Mouse (Mus musculus) gastrocnemius, adult 18-20 months (tissue): Measurements from ENCODE around the gene Efcab10. TPM values are rescaled to one million over a fixed set of nuclear protein-coding genes. Genes with fewer than 3 reads are reported as not detected.
A peak's percentile ranks its signal among the peaks of the same experiment; 100 is the strongest.

ENCODE experiments used
- DNase-seq: peaks from one replicate; pipeline ENCODE4 v3.0.0; 2021; ENCODE audit warnings: low spot score
- long read RNA-seq, 2 experiments: library from polyadenylated mRNA; stranded (forward); transcript quantifications; one replicate each; pipeline ENCODE4 v2.0.0; 2021
- total RNA-seq, 2 experiments: library from RNA; stranded (reverse); gene quantifications; 2 replicates each; pipeline ENCODE4 v1.2.3; 2021

Efcab10 gene
- total RNA-seq, result not detected
- long read RNA-seq, experiment 1, result 0 reads
- long read RNA-seq, experiment 2, result 0 reads

DNA sequence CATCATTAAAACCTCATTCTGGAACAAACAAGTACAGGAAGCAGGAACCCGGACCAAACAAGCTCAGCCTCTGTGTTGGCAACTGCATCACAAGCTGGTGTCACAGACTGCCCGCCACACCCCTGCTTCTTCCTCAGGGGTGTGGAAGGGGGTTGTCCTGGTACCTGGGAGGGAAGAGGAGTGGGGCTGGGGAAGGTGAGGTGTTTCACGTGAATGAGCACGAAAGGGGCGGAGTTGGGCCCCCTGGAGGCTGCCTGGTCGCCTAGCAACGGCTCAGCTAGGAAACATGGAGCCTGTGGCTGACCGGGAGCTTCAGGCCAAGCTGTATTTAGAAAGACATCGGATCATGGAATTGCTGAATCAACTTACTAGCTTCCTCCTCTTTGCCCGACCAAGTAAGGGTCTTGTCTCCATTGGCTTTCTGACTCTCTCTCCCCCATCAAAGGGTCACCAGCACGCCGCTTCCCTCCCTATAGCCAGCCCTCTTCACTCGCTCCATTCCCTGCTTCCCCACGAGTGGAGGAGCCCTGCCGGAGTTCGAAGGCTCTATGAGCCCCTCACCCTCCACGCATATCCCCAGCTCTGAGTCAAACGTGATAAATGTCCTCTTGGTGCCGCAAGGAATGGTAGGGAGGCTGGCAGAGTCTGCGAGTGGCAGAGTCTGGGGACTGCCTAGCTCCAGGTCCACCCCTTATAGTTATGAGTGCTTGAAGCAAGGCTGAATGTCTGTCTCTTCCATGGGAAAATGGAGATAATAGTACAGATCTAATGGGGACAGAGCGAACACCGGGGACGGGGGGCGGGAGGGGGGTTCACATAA is at the start of gene Efcab10:
TSS of gene Efcab10 (plus strand) at position 51 of the 820 bp plus-strand sequence.
- DNase-seq, result no peak

- no peak for DNase-seq
Measured at GRCm38 (mm10) chr12:33344970-33345772, 49.5 kb upstream of the Efcab10 start.

DNA sequence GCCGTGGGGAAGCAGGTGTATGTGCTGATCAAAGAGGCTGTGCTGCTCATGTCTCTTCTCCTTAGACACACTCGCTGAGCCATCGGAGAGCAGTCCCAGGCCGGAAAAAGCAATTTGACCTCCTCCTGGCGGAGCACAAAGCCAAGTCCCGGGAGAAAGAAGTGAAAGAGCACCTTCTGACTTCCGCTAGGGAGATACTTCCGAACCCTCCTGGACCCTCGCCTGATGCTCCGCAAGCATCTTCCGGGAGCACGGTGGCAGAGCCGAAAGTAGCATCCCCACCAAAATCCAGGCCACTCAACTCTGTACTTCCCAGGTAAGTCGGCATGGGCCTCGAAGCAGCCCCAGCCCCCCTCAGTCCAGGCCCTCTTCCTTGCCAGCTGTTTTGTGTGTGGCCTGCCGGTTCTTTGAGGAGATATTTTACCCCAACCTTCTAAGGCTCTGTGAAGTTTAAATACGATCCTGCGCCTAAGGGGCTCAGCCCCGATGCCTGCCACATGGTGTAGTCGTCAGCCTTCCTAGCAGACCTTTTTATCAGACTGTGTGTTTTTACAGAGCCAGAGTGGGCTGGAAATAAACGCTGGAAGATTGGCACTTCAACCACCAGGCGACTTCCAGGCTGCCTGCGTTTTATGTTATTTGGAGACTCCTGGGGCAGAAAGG is 48.8 kb upstream of the Efcab10 start:
- no peak for DNase-seq

DNA sequence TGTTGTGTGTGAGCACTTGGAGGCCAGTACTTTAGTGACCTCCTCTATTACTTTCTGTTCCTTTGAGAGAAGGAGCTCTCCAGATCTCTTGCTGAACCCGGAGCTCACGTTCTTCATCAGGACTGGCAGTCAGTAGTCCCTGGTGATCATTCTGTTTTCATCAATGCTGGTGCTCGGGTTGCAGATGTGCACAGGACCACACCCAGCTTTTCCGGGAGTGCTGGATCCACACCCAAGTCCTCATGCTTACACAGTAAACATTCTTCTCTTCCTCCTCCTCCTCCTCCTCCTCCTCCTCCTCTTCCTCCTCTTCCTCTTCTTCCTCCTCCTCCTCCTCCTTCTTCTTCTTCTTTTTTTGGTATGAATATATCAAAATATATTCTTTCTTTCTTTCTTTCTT is 42.0 kb upstream of the Efcab10 start:
- DNase-seq, result peak; percentile 34

DNA sequence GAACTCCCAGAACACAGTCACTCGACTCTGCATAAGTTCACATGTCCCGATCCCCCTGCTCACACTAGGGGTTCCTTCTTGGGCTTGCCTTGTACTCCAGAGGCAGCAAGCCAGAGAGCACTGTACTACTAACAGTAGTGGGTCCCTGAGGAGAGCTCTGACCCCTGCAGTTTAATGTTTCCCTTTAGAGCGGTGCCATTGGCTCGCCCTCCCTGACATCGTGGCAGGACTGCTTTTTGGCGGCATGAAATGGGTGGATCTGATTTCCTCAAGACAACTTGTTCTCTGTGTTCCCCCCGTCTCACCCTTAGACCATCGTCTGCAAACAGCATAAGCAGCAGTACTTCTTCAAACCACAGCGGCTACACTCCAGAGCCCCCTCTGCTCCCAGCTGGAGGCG is 36.3 kb upstream of the Efcab10 start:
- peak; percentile 57 for DNase-seq

- DNase-seq, result no peak
Measured at GRCm38 (mm10) chr12:33359209-33359608, 35.4 kb upstream of the Efcab10 start.

DNA sequence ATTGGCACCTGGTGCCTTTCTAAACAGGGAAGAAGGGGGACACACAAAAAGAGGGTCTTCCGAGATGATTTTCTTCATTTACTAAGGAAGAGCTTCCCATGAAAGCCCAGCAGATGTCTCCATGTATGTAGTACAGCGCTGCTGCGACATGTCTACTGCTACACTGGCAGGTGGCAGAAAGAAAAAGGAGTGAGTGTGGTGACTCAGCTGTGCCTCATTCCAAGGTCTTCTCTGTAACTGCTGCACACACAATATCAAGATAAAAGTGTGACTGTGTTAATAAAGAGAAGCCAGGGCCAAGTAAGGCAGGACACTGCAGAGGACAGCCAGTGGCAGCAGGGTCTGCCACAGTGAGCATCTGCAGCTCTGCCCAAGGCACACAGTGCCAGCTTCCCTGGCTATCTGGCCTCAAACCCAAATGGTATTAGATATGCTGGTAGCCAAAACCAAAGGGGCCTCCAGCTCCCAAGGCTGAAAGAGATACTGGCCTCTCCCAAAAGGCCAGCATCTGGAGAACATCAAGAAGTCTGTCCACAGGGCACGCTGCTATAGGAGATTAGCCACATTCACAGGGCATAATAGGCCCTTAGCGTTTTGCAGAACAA is 34.7 kb upstream of the Efcab10 start:
- DNase-seq, result no peak

DNA sequence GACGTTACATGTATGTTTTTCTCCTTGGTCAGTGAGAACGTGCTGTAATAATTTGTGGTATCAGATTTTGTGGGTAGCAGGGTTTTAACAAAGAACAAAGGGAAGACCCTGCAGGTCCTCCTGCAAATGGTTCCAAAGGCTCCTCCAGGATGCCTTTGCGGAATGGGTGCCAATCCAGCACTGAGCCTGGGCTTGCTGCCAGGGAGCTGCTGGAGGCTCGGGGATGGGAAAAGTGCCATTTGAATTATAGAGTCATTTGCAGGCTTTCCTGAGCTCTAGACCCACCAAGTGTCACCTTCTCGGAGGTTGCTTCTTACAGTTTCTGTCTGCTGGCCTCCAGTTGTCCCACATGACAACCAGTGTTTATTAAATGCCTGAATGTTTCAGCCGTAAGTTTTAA is 33.9 kb upstream of the Efcab10 start:
- peak; percentile 59 for DNase-seq

DNA sequence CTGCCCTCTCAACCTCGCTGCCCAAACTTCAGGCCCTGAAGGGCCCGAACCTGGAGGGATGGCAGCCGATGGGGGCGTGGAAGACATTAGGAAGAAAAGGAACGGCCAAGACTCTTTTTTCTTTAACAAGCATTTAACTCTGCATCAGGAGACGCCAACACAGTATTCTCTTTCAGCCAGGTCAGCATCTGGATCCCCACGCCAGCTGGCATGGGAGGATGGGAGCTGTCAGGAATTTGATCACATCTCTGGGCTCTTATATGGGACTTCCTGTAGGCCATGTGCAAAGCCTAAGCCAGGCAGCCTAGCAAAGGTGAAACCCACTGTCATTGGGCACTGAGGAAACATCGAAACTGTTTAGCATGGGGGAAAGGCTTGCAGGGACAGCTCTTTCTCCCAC is 30.1 kb upstream of the Efcab10 start:
- peak; percentile 69 for DNase-seq

DNA sequence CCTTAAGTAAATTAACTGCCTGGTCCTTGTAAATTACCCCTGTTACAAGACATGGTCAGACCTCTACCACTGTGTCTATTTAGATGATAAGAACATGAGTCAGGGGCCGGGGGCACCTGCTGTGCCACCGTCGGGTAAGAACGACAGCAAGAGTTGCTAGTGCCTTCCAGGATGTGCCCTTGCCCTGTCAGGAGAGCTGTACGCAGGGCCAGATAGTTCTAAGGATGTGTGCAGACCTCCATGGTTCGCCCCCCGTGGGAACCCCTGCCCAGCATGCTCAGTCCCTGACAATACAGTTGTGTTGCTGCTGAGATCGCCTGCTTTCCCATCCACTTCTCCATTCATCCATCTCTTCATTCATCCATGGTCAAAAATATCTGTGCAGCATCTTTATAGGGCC is 29.5 kb upstream of the Efcab10 start:
- no peak for DNase-seq

- no peak for DNase-seq
Measured at GRCm38 (mm10) chr12:33369555-33369954, 25.1 kb upstream of the Efcab10 start.

- peak; percentile 82 for DNase-seq
Measured at GRCm38 (mm10) chr12:33379624-33380445, 14.8 kb upstream of the Efcab10 start.

DNA sequence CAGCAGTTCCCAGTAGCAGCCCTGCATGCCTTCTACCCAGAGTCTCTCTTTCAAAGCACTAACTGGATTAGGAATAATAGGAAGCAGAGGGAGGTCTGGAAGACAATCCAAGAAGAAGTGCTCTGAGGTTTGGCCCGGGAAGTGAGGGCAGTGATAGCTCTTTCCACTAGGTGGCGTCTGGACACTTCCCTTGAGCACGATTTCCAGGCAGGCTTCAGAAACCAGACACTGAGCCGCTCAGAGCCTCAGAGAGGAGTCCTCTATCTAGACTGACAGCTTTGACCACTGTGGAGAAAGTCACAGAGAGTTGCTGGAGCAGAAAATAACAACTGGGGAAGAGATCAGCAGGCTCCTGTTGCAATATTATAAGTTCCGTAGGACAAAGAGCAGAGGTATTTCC is 5.8 kb upstream of the Efcab10 start:
- peak; percentile 74 for DNase-seq

DNA sequence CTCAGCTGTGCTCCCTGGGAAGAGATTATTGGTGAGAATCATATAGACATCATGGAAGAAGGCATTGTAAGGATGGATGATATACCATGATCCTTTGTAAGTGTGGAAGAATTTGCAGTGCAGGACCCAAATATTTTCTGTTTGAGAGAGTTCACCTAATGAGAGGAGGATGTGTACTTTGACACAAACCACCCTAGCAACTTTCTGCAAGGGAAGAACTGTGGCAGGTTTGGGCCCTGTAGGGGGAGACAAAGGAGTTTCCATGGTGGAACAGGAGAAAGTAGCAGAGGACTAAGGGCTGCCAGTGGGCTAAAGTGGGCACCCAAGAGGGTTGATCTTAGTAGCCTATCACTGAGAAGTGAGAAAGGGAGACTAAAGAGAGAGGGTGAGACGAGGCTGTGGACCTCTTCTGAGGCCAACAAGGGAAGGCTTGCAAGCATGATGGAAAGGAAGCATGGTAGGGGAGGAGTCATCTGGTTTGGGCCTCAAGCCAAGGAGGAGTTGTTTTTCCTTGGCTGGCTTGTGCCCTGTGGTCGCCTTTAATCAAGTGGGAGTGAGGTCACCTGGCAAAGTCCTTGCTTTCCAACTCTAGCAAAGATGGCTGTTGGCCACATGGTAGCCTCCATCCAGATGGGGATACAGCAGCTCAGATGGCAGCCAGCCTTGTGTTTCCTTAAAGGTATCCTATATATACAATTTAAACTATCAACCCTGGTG is 3.7 kb upstream of the Efcab10 start:
- no peak for DNase-seq

- DNase-seq, result no peak
Measured at GRCm38 (mm10) chr12:33403265-33403693, 8.6 kb downstream of the Efcab10 start.

DNA sequence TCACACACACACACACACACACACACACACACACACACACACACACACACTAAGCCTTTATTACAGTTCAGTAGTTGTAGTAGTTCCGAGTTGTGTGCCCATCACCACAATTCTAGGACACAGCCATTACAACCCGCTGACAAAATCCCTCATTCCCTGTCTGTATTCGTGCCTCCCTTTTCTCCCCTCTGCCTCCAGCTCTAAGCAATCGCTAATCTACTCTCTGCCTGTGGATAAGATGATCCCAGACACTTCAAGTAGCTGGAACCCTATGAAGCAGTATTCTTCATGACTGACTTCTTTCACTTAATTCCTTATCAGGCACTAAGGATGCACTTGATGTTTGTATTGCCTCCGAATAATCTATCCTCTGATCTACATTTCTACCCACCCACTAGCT is 10.3 kb downstream of the Efcab10 start:
- DNase-seq, result no peak

DNA sequence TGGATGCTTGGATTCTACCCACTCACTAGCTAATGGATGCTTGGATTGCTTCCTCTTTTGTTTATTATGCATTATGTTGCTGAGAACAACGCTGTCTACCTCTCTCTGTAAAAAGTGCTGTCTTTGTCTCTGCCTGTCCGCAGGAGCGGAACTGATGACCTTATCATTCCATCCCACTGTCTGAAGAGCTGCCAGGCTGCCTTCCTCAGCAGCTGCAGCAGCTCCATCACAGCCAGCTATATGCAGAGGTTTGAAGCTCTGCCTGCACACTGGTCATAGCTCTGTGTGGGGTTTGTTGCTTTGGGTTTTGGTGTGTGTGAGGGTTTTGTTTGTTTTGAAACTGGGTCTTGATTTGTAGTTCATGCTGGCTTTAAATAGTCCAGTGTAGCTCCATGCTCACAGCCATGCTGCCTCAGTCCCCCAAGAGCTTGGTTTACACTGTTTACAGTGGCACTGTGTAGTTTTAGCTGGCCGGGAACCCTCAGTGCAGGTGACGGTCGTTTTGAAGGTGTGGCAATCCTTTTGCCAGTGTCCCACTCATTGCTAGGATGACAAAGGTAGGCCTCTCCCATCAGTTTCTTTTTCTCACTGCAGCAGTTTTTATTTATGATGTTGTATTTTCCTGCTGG is 10.9 kb downstream of the Efcab10 start:
- DNase-seq, result no peak

DNA sequence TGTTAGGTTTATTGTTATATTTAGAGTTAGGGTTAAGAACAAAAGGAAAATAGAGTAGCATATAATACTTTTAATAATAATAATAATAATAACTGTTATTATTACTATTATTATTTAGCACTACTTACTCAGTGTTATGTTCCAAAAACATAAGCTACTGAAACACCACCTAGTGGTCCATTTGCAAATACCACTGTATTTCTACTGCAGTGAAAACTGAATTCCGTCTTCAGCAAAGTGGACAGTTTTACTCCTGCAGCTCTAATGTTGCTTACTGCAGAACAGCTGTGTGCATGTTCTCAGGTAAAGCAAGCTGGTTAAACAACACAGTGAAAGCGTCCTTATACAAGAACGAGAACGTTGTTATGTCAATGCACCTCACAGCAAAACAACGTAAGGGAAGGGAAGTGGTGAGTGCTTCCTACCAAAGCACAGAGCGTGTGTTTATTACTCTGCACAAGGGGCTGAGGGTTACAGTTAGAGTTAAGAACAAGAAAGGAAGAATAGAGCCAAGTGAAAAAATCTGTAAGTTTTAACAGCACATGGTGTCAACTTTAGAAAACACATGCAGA is 17.0 kb downstream of the Efcab10 start:
- no peak for DNase-seq

DNA sequence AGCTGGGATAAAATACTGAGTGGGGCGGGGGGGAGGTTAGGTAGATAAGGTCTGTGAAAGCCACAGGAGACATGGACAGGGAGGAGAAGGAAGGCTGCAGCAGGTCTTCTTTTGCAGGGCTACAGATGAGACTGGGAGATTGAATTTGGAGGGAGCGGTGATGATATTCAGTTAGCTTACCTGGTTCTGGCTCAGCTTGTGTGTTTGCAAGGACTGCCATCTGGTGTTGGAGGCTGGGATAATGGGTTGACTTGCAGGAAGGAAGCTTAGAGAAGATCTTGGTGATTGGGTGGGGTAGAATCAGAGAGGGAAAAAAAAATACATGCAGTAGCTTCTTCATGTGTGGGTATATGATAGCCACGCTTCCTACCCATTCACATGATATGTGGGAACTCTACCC is 29.7 kb downstream of the Efcab10 start:
- no peak for DNase-seq
